Mouse (Mus musculus) hindlimb bud, embryonic 11.5 days (tissue): ENCODE data around the gene Arhgap22.

Experiments
- DNase-seq: peaks from one replicate; pipeline ENCODE4 v3.0.0-alpha.2; 2012; ENCODE audit warnings: low read depth, low spot score; ENCODE audit errors: extremely low spot score

The Arhgap22 gene

GRCm38 (mm10) chr14:33324556-33324955 is 110.7 kb downstream of the Arhgap22 start:
- no peak for DNase-seq

GRCm38 (mm10) chr14:33328369-33328768 is 114.5 kb downstream of the Arhgap22 start:
- no peak for DNase-seq

- DNase-seq: no peak
These were observed 115.5 kb downstream of the Arhgap22 start for GRCm38 (mm10) chr14:33329297-33329805.

GRCm38 (mm10) chr14:33330986-33331385 is 117.2 kb downstream of the Arhgap22 start:
- no peak for DNase-seq

GRCm38 (mm10) chr14:33331627-33332026 is 117.8 kb downstream of the Arhgap22 start:
- DNase-seq: no peak

GRCm38 (mm10) chr14:33333833-33334232 is 120.0 kb downstream of the Arhgap22 start:
- no peak for DNase-seq

GRCm38 (mm10) chr14:33334402-33334801 is 120.6 kb downstream of the Arhgap22 start:
- DNase-seq: no peak

- DNase-seq: no peak
These were observed 121.9 kb downstream of the Arhgap22 start for GRCm38 (mm10) chr14:33335733-33336132.

- DNase-seq: no peak
These were observed 124.9 kb downstream of the Arhgap22 start for GRCm38 (mm10) chr14:33338684-33339083.

- DNase-seq: no peak
These were observed 129.4 kb downstream of the Arhgap22 start for GRCm38 (mm10) chr14:33343131-33343725.

GRCm38 (mm10) chr14:33346546-33346945 is 132.7 kb downstream of the Arhgap22 start:
- no peak for DNase-seq

GRCm38 (mm10) chr14:33347738-33348137 is 133.9 kb downstream of the Arhgap22 start:
- no peak for DNase-seq

- DNase-seq: no peak
These were observed 134.3 kb downstream of the Arhgap22 start for GRCm38 (mm10) chr14:33348146-33348545.

GRCm38 (mm10) chr14:33351019-33351418 is 137.2 kb downstream of the Arhgap22 start:
- no peak for DNase-seq

- no peak for DNase-seq
These were observed 138.3 kb downstream of the Arhgap22 start for GRCm38 (mm10) chr14:33351984-33352722.

- no peak for DNase-seq
These were observed 139.1 kb downstream of the Arhgap22 start for GRCm38 (mm10) chr14:33352890-33353289.

- no peak for DNase-seq
These were observed 141.4 kb downstream of the Arhgap22 start for GRCm38 (mm10) chr14:33355276-33355675.

GRCm38 (mm10) chr14:33357600-33358368 is 144.0 kb downstream of the Arhgap22 start:
- no peak for DNase-seq

GRCm38 (mm10) chr14:33358891-33359290 is 145.1 kb downstream of the Arhgap22 start:
- no peak for DNase-seq

- no peak for DNase-seq
These were observed 147.7 kb downstream of the Arhgap22 start for GRCm38 (mm10) chr14:33361546-33361945.

GRCm38 (mm10) chr14:33362122-33362521 is 148.3 kb downstream of the Arhgap22 start:
- DNase-seq: no peak

- DNase-seq: no peak
These were observed 149.0 kb downstream of the Arhgap22 start for GRCm38 (mm10) chr14:33362807-33363206.
